Mouse (Mus musculus) embryonic fibroblast, embryonic 13.5 days (primary cell): ENCODE results near the gene Nemp1.

ENCODE experiments used
- CTCF ChIP-seq: IDR thresholded peaks from 2 replicates; pipeline ENCODE4 v1.5.1; 2011; ENCODE audit warnings: mild to moderate bottlenecking, control low read depth, low read length, moderate library complexity, borderline replicate concordance; ENCODE audit not compliant: insufficient read depth
- POLR2A ChIP-seq: IDR thresholded peaks from 2 replicates; pipeline ENCODE4 v1.6.1; 2011; ENCODE audit warnings: low read depth, mild to moderate bottlenecking, control low read depth, low read length, moderate library complexity

GRCm38 (mm10) chr10:127626433-127626832, 40.3 kb upstream of the Nemp1 start:
- TF ChIP-seq POLR2A (no peak), CTCF (no peak)
